Mouse (Mus musculus) thymus, postnatal 0 days (tissue): ENCODE measurements around the gene Lrrtm3. TPM values are rescaled to one million over a fixed set of nuclear protein-coding genes. Genes with fewer than 3 reads are reported as not detected.

ENCODE experiments used
- DNase-seq: peaks from one replicate; pipeline ENCODE4 v3.0.0-alpha.2; 2015; ENCODE audit warnings: low spot score
- polyA plus RNA-seq: library from polyadenylated mRNA; unstranded; fragments of >200 nt; fragmentation: Nextera tagmentation; extraction: Ambion mirVana; gene quantifications from 2 replicates; pipeline ENCODE4 v1.2.1, GENCODE M21; 2015

Gene Lrrtm3
- polyA plus RNA-seq, 1 experiment from 2014 or later, result 1.1 TPM

GRCm38 (mm10) chr10:63899891-63900290, 190.2 kb downstream of the Lrrtm3 start:
- no peak for DNase-seq

DNA sequence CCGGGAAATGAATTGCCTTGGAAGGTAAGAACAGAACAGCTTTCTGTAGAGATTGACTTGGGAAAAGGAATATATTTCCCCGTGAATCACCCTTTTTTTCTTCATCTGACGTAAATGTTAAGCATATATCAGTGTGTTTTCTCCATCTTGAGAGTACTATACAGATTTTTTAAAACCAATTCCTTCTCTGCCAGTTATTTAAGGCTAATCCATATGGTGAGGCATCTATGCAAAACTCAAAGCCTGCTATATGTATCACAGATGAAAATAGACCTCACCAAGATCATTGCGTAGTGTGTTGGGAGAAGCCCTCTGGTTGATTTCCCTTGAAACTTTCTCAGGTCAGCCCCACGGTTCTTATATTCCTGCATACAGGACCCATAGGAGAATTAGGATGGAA, 195.5 kb downstream of the Lrrtm3 start:
- DNase-seq, result no peak

GRCm38 (mm10) chr10:63886449-63887088, 203.5 kb downstream of the Lrrtm3 start:
- DNase-seq, result no peak

DNA sequence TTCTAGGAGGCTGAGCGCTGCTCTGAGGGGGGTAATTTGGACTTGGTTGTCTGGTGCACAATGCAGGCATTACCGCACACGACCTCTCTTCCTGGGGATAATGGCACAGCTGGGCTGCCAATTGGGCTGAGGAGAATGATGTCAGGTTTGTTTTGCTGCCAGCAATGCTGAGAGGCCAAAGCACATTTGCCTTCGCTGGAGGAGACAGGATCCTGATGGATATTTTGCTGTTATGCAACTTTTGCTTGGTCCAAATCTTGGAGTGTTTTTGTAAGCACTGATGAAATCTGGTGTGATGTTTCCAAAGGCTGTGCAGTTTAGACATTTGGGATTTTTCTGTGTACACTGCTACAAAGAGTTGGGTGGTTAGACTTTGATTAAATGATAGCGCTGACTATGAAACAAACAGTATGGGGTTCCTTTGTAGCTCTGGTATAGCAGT, 209.6 kb downstream of the Lrrtm3 start:
- DNase-seq, result no peak

Other genes starting within 250 kb of the Lrrtm3 start
- gene Gm10118, start 162.8 kb downstream of the Lrrtm3 start, polyA plus RNA-seq, result not detected in 2 replicates